Mouse (Mus musculus) midbrain, embryonic 13.5 days (tissue): ENCODE data around the gene Chd9. TPM values are rescaled to one million over a fixed set of nuclear protein-coding genes. Genes with fewer than 3 reads are reported as not detected.
A peak's percentile ranks its signal among the peaks of the same experiment; 100 is the strongest.

Source experiments
- ATAC-seq: fragments of 200-750 bp; cut with Nextera tagmentation; 2 replicates; pipeline ENCODE4 v1.8.0; 2017; ENCODE audit warnings: mild to moderate bottlenecking, moderate TSS enrichment, moderate library complexity
- H3K27ac ChIP-seq: fragments of 300-500 bp; sonication (generic); 2 replicates; pipeline ENCODE4 v1.5.1; 2015; ENCODE audit warnings: inconsistent platforms, mild to moderate bottlenecking, moderate library complexity
- H3K27me3 ChIP-seq: fragments of 300-500 bp; sonication (generic); 2 replicates; pipeline ENCODE4 v1.6.1; 2015; ENCODE audit warnings: mild to moderate bottlenecking, inconsistent platforms
- H3K36me3 ChIP-seq: fragments of 300-500 bp; sonication (generic); 2 replicates; pipeline ENCODE4 v1.6.1; 2015; ENCODE audit warnings: mild to moderate bottlenecking, inconsistent platforms
- H3K4me1 ChIP-seq: fragments of 300-500 bp; sonication (generic); replicated peaks from 2 replicates; pipeline ENCODE4 v1.6.1; 2015; ENCODE audit warnings: inconsistent platforms
- H3K4me2 ChIP-seq: fragments of 300-500 bp; sonication (generic); replicated peaks from 2 replicates; pipeline ENCODE4 v1.6.1; 2015; ENCODE audit warnings: moderate library complexity, mild to moderate bottlenecking, inconsistent platforms
- H3K4me3 ChIP-seq: fragments of 300-500 bp; sonication (generic); replicated peaks from 2 replicates; pipeline ENCODE4 v1.5.1; 2015; ENCODE audit warnings: mild to moderate bottlenecking, inconsistent platforms
- H3K9ac ChIP-seq: fragments of 300-500 bp; sonication (generic); replicated peaks from 2 replicates; pipeline ENCODE4 v1.6.1; 2015; ENCODE audit warnings: mild to moderate bottlenecking, inconsistent platforms
- H3K9me3 ChIP-seq: fragments of 300-500 bp; sonication (generic); 2 replicates; pipeline ENCODE4 v1.6.1; 2016; ENCODE audit warnings: mild to moderate bottlenecking, inconsistent platforms
- WGBS: fragments of 180-500 bp; shearing (Covaris S2); methylation state at CpG from one replicate; pipeline ENCODE4 v1.1.7; 2015; 5-methylcytosine and 5-hydroxymethylcytosine counted together
- polyA plus RNA-seq: library from polyadenylated mRNA; unstranded; fragments of >200 nt; fragmentation: Nextera tagmentation; extraction: Ambion mirVana; gene quantifications from 2 replicates; pipeline ENCODE4 v1.2.1, GENCODE M21; 2015

Gene Chd9
- polyA plus RNA-seq, 1 experiment from 2014 or later, result 69.6 TPM

- Histone ChIP-seq H3K4me3 (no peak overlapping the region), H3K27ac (no peak overlapping the region), H3K9ac (no peak overlapping the region), H3K36me3 (no peaks in the 10 kb centered on the region), H3K4me1 (0 out of 2 replicates have a peak, but pooled peaks cover 7% of the 10 kb centered on the region), H3K4me2 (no peak overlapping the region), H3K9me3 (no peaks in the 10 kb centered on the region), H3K27me3 (no peaks in the 10 kb centered on the region)
- WGBS, result 90% methylated on average over 6 of the region's 6 CpGs
- no peak for ATAC-seq
Measured at GRCm38 (mm10) chr8:90843127-90843526, 15.0 kb downstream of the Chd9 start.

- Histone ChIP-seq H3K4me1 (peaks cover 12% of the 10 kb centered on the region), H3K4me2 (no peak overlapping the region), H3K27me3 (no peaks in the 10 kb centered on the region), H3K4me3 (no peak overlapping the region), H3K36me3 (no peaks in the 10 kb centered on the region), H3K9me3 (no peaks in the 10 kb centered on the region), H3K27ac (no peak overlapping the region), H3K9ac (no peak overlapping the region)
- ATAC-seq, result no peak
- 77% methylated on average over 9 of the region's 9 CpGs for WGBS
Measured at GRCm38 (mm10) chr8:90844179-90844967, 16.2 kb downstream of the Chd9 start.

GRCm38 (mm10) chr8:90847980-90848379, 19.8 kb downstream of the Chd9 start:
- Histone ChIP-seq H3K4me2 (no peak overlapping the region), H3K36me3 (no peaks in the 10 kb centered on the region), H3K27ac (no peak overlapping the region), H3K9me3 (no peaks in the 10 kb centered on the region), H3K27me3 (no peaks in the 10 kb centered on the region), H3K4me1 (peaks cover 23% of the 10 kb centered on the region), H3K4me3 (no peak overlapping the region), H3K9ac (no peak overlapping the region)
- ATAC-seq, result no peak
- WGBS, result 84% methylated on average over 7 of the region's 7 CpGs

- Histone ChIP-seq H3K9ac (peak overlapping the region; percentile 44), H3K4me3 (no peak overlapping the region), H3K4me2 (no peak overlapping the region), H3K4me1 (peaks cover 28% of the 10 kb centered on the region), H3K36me3 (no peaks in the 10 kb centered on the region), H3K9me3 (no peaks in the 10 kb centered on the region), H3K27ac (peak overlapping the region; percentile 77), H3K27me3 (0 out of 2 replicates have a peak, but pooled peaks cover 2% of the 10 kb centered on the region)
- WGBS, result 40% methylated on average over 11 of the region's 11 CpGs
- peak; percentile 55 for ATAC-seq
Measured at GRCm38 (mm10) chr8:90849462-90850050, 21.4 kb downstream of the Chd9 start.

- 44% methylated on average over 8 of the region's 8 CpGs for WGBS
- no peak overlapping the region for H3K9ac ChIP-seq
- no peak overlapping the region for H3K4me2 ChIP-seq
- H3K9me3 ChIP-seq, result no peaks in the 10 kb centered on the region
- H3K4me3 ChIP-seq, result no peak overlapping the region
- no peak for ATAC-seq
- peaks cover 35% of the 10 kb centered on the region for H3K4me1 ChIP-seq
- H3K36me3 ChIP-seq, result no peaks in the 10 kb centered on the region
- H3K27me3 ChIP-seq, result 0 out of 2 replicates have a peak, but pooled peaks cover 2% of the 10 kb centered on the region
- no peak overlapping the region for H3K27ac ChIP-seq
Measured at GRCm38 (mm10) chr8:90851544-90851943, 23.4 kb downstream of the Chd9 start.

GRCm38 (mm10) chr8:90853971-90854670, 26.0 kb downstream of the Chd9 start:
- Histone ChIP-seq H3K36me3 (no peaks in the 10 kb centered on the region), H3K4me3 (no peak overlapping the region), H3K9me3 (no peaks in the 10 kb centered on the region), H3K27ac (peak overlapping the region; percentile 68), H3K4me2 (peak overlapping the region; percentile 32), H3K27me3 (0 out of 2 replicates have a peak, but pooled peaks cover 2% of the 10 kb centered on the region), H3K4me1 (peaks cover 42% of the 10 kb centered on the region), H3K9ac (0 out of 2 replicates have a peak overlapping the region, but pooled peaks have one; percentile 32)
- WGBS, result 56% methylated on average over 9 of the region's 9 CpGs
- ATAC-seq, result no peak

- H3K4me2 ChIP-seq, result peak overlapping the region; percentile 32
- H3K9me3 ChIP-seq, result no peaks in the 10 kb centered on the region
- H3K27ac ChIP-seq, result peak overlapping the region; percentile 68
- 17% methylated on average over 10 of the region's 10 CpGs for WGBS
- H3K9ac ChIP-seq, result 0 out of 2 replicates have a peak overlapping the region, but pooled peaks have one; percentile 32
- no peaks in the 10 kb centered on the region for H3K36me3 ChIP-seq
- ATAC-seq, result peak; percentile 85
- no peak overlapping the region for H3K4me3 ChIP-seq
- H3K27me3 ChIP-seq, result 0 out of 2 replicates have a peak, but pooled peaks cover 2% of the 10 kb centered on the region
- H3K4me1 ChIP-seq, result peaks cover 42% of the 10 kb centered on the region
Measured at GRCm38 (mm10) chr8:90854671-90855161, 26.6 kb downstream of the Chd9 start.

GRCm38 (mm10) chr8:90856171-90856570, 28.0 kb downstream of the Chd9 start:
- H3K4me2 ChIP-seq, result no peak overlapping the region
- H3K4me3 ChIP-seq, result no peak overlapping the region
- no peak for ATAC-seq
- H3K27ac ChIP-seq, result no peak overlapping the region
- H3K4me1 ChIP-seq, result peaks cover 37% of the 10 kb centered on the region
- H3K36me3 ChIP-seq, result no peaks in the 10 kb centered on the region
- WGBS, result 89% methylated on average over 3 of the region's 3 CpGs
- H3K9me3 ChIP-seq, result no peaks in the 10 kb centered on the region
- H3K27me3 ChIP-seq, result 0 out of 2 replicates have a peak, but pooled peaks cover 2% of the 10 kb centered on the region
- H3K9ac ChIP-seq, result no peak overlapping the region

GRCm38 (mm10) chr8:90856952-90857351, 28.8 kb downstream of the Chd9 start:
- H3K27ac ChIP-seq, result no peak overlapping the region
- H3K36me3 ChIP-seq, result no peaks in the 10 kb centered on the region
- no peaks in the 10 kb centered on the region for H3K9me3 ChIP-seq
- no peak overlapping the region for H3K4me3 ChIP-seq
- H3K27me3 ChIP-seq, result 0 out of 2 replicates have a peak, but pooled peaks cover 2% of the 10 kb centered on the region
- no peak overlapping the region for H3K4me2 ChIP-seq
- no peak for ATAC-seq
- no peak overlapping the region for H3K9ac ChIP-seq
- 40% methylated on average over 1 of the region's 1 CpGs for WGBS
- H3K4me1 ChIP-seq, result peaks cover 44% of the 10 kb centered on the region

GRCm38 (mm10) chr8:90858071-90858470, 29.9 kb downstream of the Chd9 start:
- Histone ChIP-seq H3K4me3 (no peak overlapping the region), H3K9ac (no peak overlapping the region), H3K27me3 (0 out of 2 replicates have a peak, but pooled peaks cover 1% of the 10 kb centered on the region), H3K4me2 (no peak overlapping the region), H3K4me1 (peaks cover 54% of the 10 kb centered on the region), H3K9me3 (no peaks in the 10 kb centered on the region), H3K36me3 (no peaks in the 10 kb centered on the region), H3K27ac (no peak overlapping the region)
- 92% methylated on average over 2 of the region's 2 CpGs for WGBS
- ATAC-seq, result no peak

- Histone ChIP-seq H3K4me3 (no peak overlapping the region), H3K36me3 (no peaks in the 10 kb centered on the region), H3K4me2 (peak overlapping the region; percentile 31), H3K27ac (peak overlapping the region; percentile 87), H3K4me1 (peaks cover 36% of the 10 kb centered on the region), H3K27me3 (no peaks in the 10 kb centered on the region), H3K9ac (peak overlapping the region; percentile 19; the same call in 1 of the 2 replicates), H3K9me3 (no peaks in the 10 kb centered on the region)
- ATAC-seq, result peak; percentile 19; the same call in 1 of the 2 replicates
- 4% methylated on average over 9 of the region's 9 CpGs for WGBS
Measured at GRCm38 (mm10) chr8:90861266-90861944, 33.3 kb downstream of the Chd9 start.
